Mouse (Mus musculus) cerebellum, adult 2 months (tissue): ENCODE data around the gene Dnlz.

Experiments
- CTCF ChIP-seq: fragments of 200-500 bp; IDR thresholded peaks from 2 replicates; pipeline ENCODE4 v1.5.1; 2011; ENCODE audit warnings: low read depth, mild to moderate bottlenecking, control low read depth, low read length, moderate library complexity, borderline replicate concordance; ENCODE audit not compliant: insufficient read depth
- POLR2A ChIP-seq: fragments of 200-500 bp; IDR thresholded peaks from 2 replicates; pipeline ENCODE4 v1.6.1; 2011; ENCODE audit warnings: low read length, control low read depth, borderline replicate concordance; ENCODE audit not compliant: insufficient read depth

- TF ChIP-seq CTCF (no peak), POLR2A (no peak)
Observed at GRCm38 (mm10) chr2:26327852-26328251, 24.1 kb downstream of the Dnlz start.
